Mouse (Mus musculus) bone marrow, adult 2 months (tissue): Measurements from ENCODE around the gene Gm8947. TPM values are rescaled to one million over a fixed set of nuclear protein-coding genes. Genes with fewer than 3 reads are reported as not detected.
"Not testable (repeated sequence)": the region's sequence is repeated elsewhere in the genome, so short reads cannot be mapped to it uniquely, and the experiment has no call there.

ENCODE experiments used
- H3K27ac ChIP-seq: fragments of 200-500 bp; 2 replicates; pipeline ENCODE4 v1.5.1; 2012; ENCODE audit warnings: low read depth, mild to moderate bottlenecking, control low read depth, inconsistent platforms, low read length; ENCODE audit not compliant: control insufficient read depth, poor library complexity, insufficient read depth
- H3K4me1 ChIP-seq: fragments of 200-500 bp; 2 replicates; pipeline ENCODE4 v1.6.1; 2011; ENCODE audit warnings: low read length; ENCODE audit not compliant: control insufficient read depth, insufficient read depth
- H3K4me3 ChIP-seq: fragments of 200-500 bp; replicated peaks from 2 replicates; pipeline ENCODE3; 2011; ENCODE audit warnings: mild to moderate bottlenecking, low read depth, low read length, control low read depth; ENCODE audit not compliant: control insufficient read depth
- CTCF ChIP-seq: fragments of 200-500 bp; IDR thresholded peaks from 2 replicates; pipeline ENCODE4 v1.5.1; 2011; ENCODE audit warnings: low read length, control low read depth; ENCODE audit not compliant: control insufficient read depth, insufficient read depth
- POLR2A ChIP-seq: fragments of 200-500 bp; IDR thresholded peaks from 2 replicates; pipeline ENCODE4 v1.6.1; 2011; ENCODE audit warnings: low read depth, mild to moderate bottlenecking, control low read depth, low read length, borderline replicate concordance; ENCODE audit not compliant: control insufficient read depth
- WGBS: fragments of 180-500 bp; shearing (Covaris S2); methylation state at CpG from one replicate; pipeline ENCODE4 v1.1.7; 2018; 5-methylcytosine and 5-hydroxymethylcytosine counted together
- polyA plus RNA-seq: library from polyadenylated mRNA; stranded (reverse); fragments of >200 nt; gene quantifications from 2 replicates; pipeline ENCODE4 v1.2.4, GENCODE M21; 2011; ENCODE audit warnings: low replicate concordance; ENCODE audit not compliant: missing spikeins, insufficient read depth, insufficient read length

The Gm8947 gene
- polyA plus RNA-seq, 1 experiment: not detected

- H3K27ac ChIP-seq, H3K4me3 ChIP-seq, H3K4me1 ChIP-seq: not testable (repeated sequence)
- WGBS: 76% methylated on average over 4 of the region's 5 CpGs
These were observed 16.3 kb downstream of the Gm8947 start for GRCm38 (mm10) chr1:151208493-151208892.

GRCm38 (mm10) chr1:151208944-151209343, 16.8 kb downstream of the Gm8947 start:
- H3K4me3 ChIP-seq, H3K4me1 ChIP-seq, H3K27ac ChIP-seq: not testable (repeated sequence)

GRCm38 (mm10) chr1:151209824-151210355, 17.7 kb downstream of the Gm8947 start, which contains the start of gene Gm47996:
Gm47996 (plus strand) TSS chr1:151210131.
- 76% methylated on average over 4 of the region's 8 CpGs for WGBS
- not testable (repeated sequence) for H3K4me3 ChIP-seq, H3K4me1 ChIP-seq, H3K27ac ChIP-seq

- not testable (repeated sequence) for H3K4me1 ChIP-seq, H3K27ac ChIP-seq, H3K4me3 ChIP-seq
- 62% methylated on average over 5 of the region's 5 CpGs for WGBS
These were observed 19.5 kb downstream of the Gm8947 start for GRCm38 (mm10) chr1:151211666-151212065.

GRCm38 (mm10) chr1:151214862-151215261, 22.7 kb downstream of the Gm8947 start:
- TF ChIP-seq POLR2A (no peak), CTCF (no peak)
- 36% methylated on average over 2 of the region's 2 CpGs for WGBS

GRCm38 (mm10) chr1:151215985-151216384, 23.8 kb downstream of the Gm8947 start:
- Histone ChIP-seq H3K27ac (no peak overlapping the region), H3K4me3 (no peak overlapping the region), H3K4me1 (peaks cover 2% of the 10 kb centered on the region; the same call in 1 of the 2 replicates)
- TF ChIP-seq POLR2A (no peak), CTCF (no peak)
- 21% methylated on average over 1 of the region's 1 CpGs for WGBS

More at GRCm38 (mm10) chr1:151214862-151215261, 22.7 kb downstream of the Gm8947 start:
- H3K27ac ChIP-seq: no peak overlapping the region
- H3K4me1 ChIP-seq: peaks cover 2% of the 10 kb centered on the region; the same call in 1 of the 2 replicates
- H3K4me3 ChIP-seq: no peak overlapping the region

GRCm38 (mm10) chr1:151216417-151216816, 24.2 kb downstream of the Gm8947 start:
- peaks cover 2% of the 10 kb centered on the region; the same call in 1 of the 2 replicates for H3K4me1 ChIP-seq
- no peak overlapping the region for H3K4me3 ChIP-seq
- WGBS: 68% methylated on average over 3 of the region's 3 CpGs
- TF ChIP-seq POLR2A (no peak), CTCF (no peak)
- no peak overlapping the region for H3K27ac ChIP-seq

- Histone ChIP-seq H3K4me1 (peaks cover 2% of the 10 kb centered on the region; the same call in 1 of the 2 replicates), H3K27ac (no peak overlapping the region), H3K4me3 (no peak overlapping the region)
- TF ChIP-seq CTCF (no peak), POLR2A (no peak)
- WGBS: 67% methylated on average over 5 of the region's 5 CpGs
These were observed 26.9 kb downstream of the Gm8947 start for GRCm38 (mm10) chr1:151219045-151219444.

GRCm38 (mm10) chr1:151220098-151220497, 27.9 kb downstream of the Gm8947 start:
- WGBS: 86% methylated on average over 7 of the region's 7 CpGs
- no peak overlapping the region for H3K4me3 ChIP-seq
- peaks cover 2% of the 10 kb centered on the region; the same call in 1 of the 2 replicates for H3K4me1 ChIP-seq
- no peak overlapping the region for H3K27ac ChIP-seq
- TF ChIP-seq CTCF: no peak
- TF ChIP-seq POLR2A: no peak
